Mouse (Mus musculus): ENCODE measurements around the gene Gm10638.

Gm10638 gene

GRCm38 (mm10) chr8:86791542-86791941 lies 46.0 kb downstream of the Gm10638 start:
- DNase-seq = no peak

GRCm38 (mm10) chr8:86794716-86795115 lies 49.2 kb downstream of the Gm10638 start:
- no peak for DNase-seq
